Mouse (Mus musculus): ENCODE data around the gene Gm7980.
"Not testable (repeated sequence)": the region's sequence is repeated elsewhere in the genome, so short reads cannot be mapped to it uniquely, and the experiment has no call there.

The Gm7980 gene

DNA sequence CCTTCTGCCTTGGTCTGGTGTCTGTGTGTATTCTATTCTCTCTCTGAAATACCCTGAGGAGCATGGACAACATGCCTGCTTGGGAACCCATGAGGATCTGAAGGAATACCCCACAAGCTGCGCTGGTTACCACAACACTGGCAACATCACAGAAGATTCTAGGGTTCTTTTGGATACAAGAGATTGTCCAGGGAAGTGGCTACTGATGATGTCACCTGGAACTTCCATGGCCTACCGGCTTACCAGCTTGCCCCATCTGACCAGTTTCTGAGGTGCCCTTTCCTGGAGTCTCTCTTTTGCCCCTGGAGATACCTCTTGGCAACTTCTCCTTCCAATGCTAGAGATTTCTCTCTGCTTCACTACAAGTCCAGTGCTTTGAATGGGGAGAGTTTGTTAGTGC lies at the start of gene Gm7980:
Gene Gm7980 (minus strand): TSS at position 101 of the 400 bp plus-strand sequence.
- not testable (repeated sequence) for DNase-seq

DNA sequence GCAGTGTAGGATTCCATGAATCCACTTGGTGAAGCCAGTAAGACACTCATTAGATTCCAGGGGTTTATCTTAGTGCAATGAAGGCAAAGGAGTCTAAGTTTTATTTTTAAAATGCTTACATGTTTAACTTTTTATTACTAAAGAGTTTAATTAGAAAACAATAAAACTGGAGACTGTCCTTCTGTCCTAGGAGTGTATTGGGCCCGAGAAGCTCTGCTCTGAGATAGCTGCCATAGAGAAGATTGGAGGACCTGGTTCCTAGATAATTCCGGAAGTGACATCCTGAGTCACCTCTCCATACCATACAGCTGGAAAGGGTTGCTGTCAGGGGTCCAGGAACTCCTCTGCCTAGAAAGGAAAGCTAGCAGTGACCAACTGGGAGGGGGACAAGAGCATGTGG lies 36.6 kb upstream of the Gm7980 start, which contains the start of gene 1700024B05Rik:
Gene 1700024B05Rik (plus strand): TSS at position 301 of the 400 bp plus-strand sequence.
- not testable (repeated sequence) for DNase-seq

DNA sequence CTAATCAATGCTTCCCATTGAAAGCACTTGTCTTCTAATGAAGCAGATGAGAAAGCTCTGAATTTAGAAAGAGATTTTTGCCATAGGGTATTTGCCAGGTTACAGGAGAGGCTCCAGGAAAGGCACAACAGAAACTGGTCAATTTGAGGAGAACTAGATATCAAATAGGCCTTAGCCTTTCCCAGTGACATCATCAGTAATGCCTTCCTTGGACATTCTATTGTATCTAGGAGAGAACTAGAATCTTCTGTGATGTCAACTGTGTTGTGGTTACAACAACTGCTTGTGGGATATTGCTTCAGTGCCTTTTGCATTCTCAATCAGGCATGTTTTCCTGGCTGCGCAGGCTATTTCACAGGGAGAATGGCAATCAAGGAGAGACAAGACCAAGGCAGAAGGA lies 17.6 kb upstream of the Gm7980 start, which contains the start of gene 1700049E17Rik1:
Gene 1700049E17Rik1 (plus strand): TSS at position 301 of the 400 bp plus-strand sequence.
- DNase-seq: not testable (repeated sequence)
